Mouse (Mus musculus) embryo, embryonic 10 days (tissue): ENCODE measurements around the gene Spdye4b.

ENCODE experiments used
- DNase-seq: peaks from one replicate; pipeline ENCODE4 v3.0.0-alpha.2; 2015; ENCODE audit warnings: low spot score

Gene Spdye4b

GRCm38 (mm10) chr5:143220996-143221395 lies 40.2 kb downstream of the Spdye4b start:
- no peak for DNase-seq

GRCm38 (mm10) chr5:143222287-143222686 lies 41.5 kb downstream of the Spdye4b start:
- no peak for DNase-seq

- no peak for DNase-seq
These were observed 46.0 kb downstream of the Spdye4b start, which contains the start of gene Spdye4a for GRCm38 (mm10) chr5:143226790-143227189. TSS of gene Spdye4a (minus strand) at chr5:143226890.

DNA sequence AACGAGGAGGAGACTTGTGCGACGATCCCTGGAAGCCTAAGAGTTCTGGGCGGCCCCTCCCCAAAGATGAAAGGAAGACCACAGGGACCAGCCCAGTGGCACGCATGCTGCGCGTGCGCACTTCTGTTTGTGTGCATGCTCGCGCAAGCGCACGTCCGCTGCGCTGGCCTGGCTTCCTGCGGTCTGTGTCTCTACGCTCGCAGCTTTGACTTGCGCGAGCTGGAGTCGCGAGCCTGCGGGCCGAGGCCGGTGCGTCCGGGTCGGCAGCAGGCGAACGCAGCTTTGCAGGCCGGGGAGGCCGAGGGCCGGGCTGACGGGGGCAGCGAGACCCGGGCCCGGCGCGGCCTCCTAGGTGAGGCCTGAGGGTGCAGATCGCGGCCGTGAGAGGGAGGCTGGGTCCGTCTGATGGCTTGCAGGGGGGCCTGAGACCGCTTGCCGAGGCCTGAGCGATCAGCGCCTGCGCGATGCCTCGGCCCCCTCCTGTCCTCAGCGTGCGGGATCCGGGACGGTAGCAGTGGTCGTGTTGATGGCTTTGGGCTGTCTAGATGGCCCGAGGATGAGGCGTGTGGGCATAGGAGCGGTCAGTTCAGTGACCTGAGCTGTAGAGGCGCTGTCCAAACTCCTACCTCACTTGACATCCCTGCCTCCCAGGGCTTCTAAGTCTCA lies 54.3 kb downstream of the Spdye4b start, which contains the start of gene Zfp12:
Gene Zfp12 (plus strand): TSS at position 136 of the 666 bp plus-strand sequence.
- peak; percentile 99 for DNase-seq

- no peak for DNase-seq
These were observed 55.2 kb downstream of the Spdye4b start for GRCm38 (mm10) chr5:143236036-143236435.

DNA sequence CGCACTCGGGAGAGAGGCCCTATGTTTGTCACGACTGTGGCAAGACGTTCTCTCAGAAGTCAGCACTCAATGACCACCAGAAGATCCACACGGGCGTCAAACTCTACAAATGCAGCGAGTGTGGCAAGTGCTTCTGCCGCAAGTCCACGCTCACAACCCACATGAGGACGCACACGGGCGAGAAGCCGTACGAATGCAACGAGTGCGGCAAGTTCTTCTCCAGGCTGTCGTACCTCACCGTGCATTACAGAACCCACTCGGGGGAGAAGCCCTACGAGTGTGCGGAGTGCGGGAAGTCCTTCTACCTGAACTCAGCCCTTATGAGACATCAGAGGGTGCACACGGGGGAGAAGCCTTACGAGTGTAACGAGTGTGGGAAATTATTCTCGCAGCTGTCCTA lies 64.1 kb downstream of the Spdye4b start:
- DNase-seq = no peak

DNA sequence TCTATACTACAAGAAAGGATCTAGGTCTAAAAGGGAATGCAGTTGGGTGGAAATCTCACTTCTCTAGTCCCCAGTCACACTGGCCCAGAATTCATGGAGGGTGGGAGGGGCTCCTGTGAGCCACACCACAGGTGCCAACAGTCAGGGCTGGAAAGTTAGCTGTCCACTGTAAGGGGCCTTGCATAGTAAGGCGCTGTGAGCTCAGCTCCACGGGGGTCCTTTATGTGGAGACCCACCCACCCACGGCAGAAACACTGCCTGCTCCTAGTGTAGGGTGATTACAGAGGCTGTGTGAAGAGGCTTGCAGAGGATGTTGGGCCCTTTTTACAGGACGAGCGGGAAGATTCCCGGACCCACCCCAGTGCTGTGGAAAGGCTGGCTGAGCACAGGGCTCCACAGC lies 71.2 kb downstream of the Spdye4b start:
- no peak for DNase-seq

DNA sequence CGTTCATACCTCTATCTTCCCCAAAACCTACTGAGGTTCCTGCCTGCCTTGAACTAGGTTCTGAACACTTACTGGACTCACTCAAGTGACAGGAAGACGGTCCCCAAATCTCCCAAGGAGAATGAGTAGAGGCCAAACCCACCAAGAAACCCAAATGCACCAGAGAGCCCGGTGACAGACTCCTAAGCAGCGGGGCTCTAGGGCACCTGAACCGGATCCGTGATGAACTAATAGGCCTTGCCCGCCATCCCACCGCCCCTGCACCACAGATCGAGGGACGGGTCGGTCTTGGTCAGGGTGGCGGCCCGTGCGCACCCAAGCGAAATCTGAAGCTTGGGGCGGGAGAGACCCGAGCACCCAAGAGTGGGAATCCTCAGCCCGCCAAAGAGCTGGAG lies 72.0 kb downstream of the Spdye4b start:
- no peak for DNase-seq

- DNase-seq = peak; percentile 51
These were observed 72.5 kb downstream of the Spdye4b start for GRCm38 (mm10) chr5:143253186-143253880.

GRCm38 (mm10) chr5:143253881-143254486 lies 73.2 kb downstream of the Spdye4b start:
- DNase-seq = peak; percentile 16
